Mouse (Mus musculus) thymus, postnatal 10 days (tissue): ENCODE results near the gene Ccr2.
"Not testable (repeated sequence)": the region's sequence is repeated elsewhere in the genome, so short reads cannot be mapped to it uniquely, and the experiment has no call there.

Source experiments
- DNase-seq, 2 experiments: peaks; one replicate each; pipeline ENCODE4 v3.0.0; 2021; ENCODE audit warnings: low spot score in 2 of 2

Ccr2 gene

GRCm38 (mm10) chr9:124101723-124102122 is at the start of gene Ccr2:
TSS of gene Ccr2 (plus strand) at chr9:124101950.
- no peak for DNase-seq

GRCm38 (mm10) chr9:124053532-124053931 is 48.2 kb upstream of the Ccr2 start:
- DNase-seq, result no peak

GRCm38 (mm10) chr9:124056158-124056709 is 45.5 kb upstream of the Ccr2 start:
- no peak for DNase-seq

GRCm38 (mm10) chr9:124059660-124060352 is 41.9 kb upstream of the Ccr2 start:
- DNase-seq, result no peak

GRCm38 (mm10) chr9:124061474-124062432 is 40.0 kb upstream of the Ccr2 start:
- not testable (repeated sequence) for DNase-seq

GRCm38 (mm10) chr9:124066572-124067103 is 35.1 kb upstream of the Ccr2 start:
- DNase-seq, result no peak

GRCm38 (mm10) chr9:124068098-124069058 is 33.4 kb upstream of the Ccr2 start:
- DNase-seq, result no peak

- DNase-seq, result no peak
These were observed 30.2 kb upstream of the Ccr2 start for GRCm38 (mm10) chr9:124071506-124071905.

- no peak for DNase-seq
These were observed 21.9 kb upstream of the Ccr2 start for GRCm38 (mm10) chr9:124079803-124080202.

- not testable (repeated sequence) for DNase-seq
These were observed 21.3 kb upstream of the Ccr2 start for GRCm38 (mm10) chr9:124080471-124080870.

GRCm38 (mm10) chr9:124090441-124090840 is 11.3 kb upstream of the Ccr2 start:
- no peak for DNase-seq

- no peak for DNase-seq
These were observed 2.6 kb upstream of the Ccr2 start for GRCm38 (mm10) chr9:124099127-124099526.

GRCm38 (mm10) chr9:124100357-124100756 is 1.4 kb upstream of the Ccr2 start:
- DNase-seq, result peak in 1 of 2 experiments; percentile 10

GRCm38 (mm10) chr9:124103199-124103598 is 1.4 kb downstream of the Ccr2 start:
- no peak for DNase-seq

- DNase-seq, result no peak
These were observed 3.4 kb downstream of the Ccr2 start for GRCm38 (mm10) chr9:124105196-124105595.

GRCm38 (mm10) chr9:124107232-124107631 is 5.5 kb downstream of the Ccr2 start:
- DNase-seq, result no peak

- no peak for DNase-seq
These were observed 6.8 kb downstream of the Ccr2 start for GRCm38 (mm10) chr9:124108356-124109127.

- DNase-seq, result no peak
These were observed 10.2 kb downstream of the Ccr2 start for GRCm38 (mm10) chr9:124111997-124112396.

- DNase-seq, result no peak
These were observed 11.0 kb downstream of the Ccr2 start for GRCm38 (mm10) chr9:124112591-124113239.

- no peak for DNase-seq
These were observed 12.0 kb downstream of the Ccr2 start for GRCm38 (mm10) chr9:124113777-124114176.
